Mouse (Mus musculus) forebrain, embryonic 13.5 days (tissue): ENCODE data around the gene Gal3st2b. TPM values are rescaled to one million over a fixed set of nuclear protein-coding genes. Genes with fewer than 3 reads are reported as not detected.
"Not testable (repeated sequence)": the region's sequence is repeated elsewhere in the genome, so short reads cannot be mapped to it uniquely, and the experiment has no call there.

Experiments
- ATAC-seq: fragments of 200-750 bp; cut with Nextera tagmentation; 2 replicates; pipeline ENCODE4 v1.8.0; 2017
- H3K27ac ChIP-seq: fragments of 300-500 bp; sonication (generic); 2 replicates; pipeline ENCODE4 v1.5.1; 2015; ENCODE audit warnings: inconsistent platforms, mild to moderate bottlenecking, moderate library complexity
- H3K27me3 ChIP-seq: fragments of 300-500 bp; sonication (generic); 2 replicates; pipeline ENCODE4 v1.6.1; 2015; ENCODE audit warnings: mild to moderate bottlenecking, inconsistent platforms
- H3K36me3 ChIP-seq: fragments of 300-500 bp; sonication (generic); 2 replicates; pipeline ENCODE4 v1.6.1; 2015; ENCODE audit warnings: mild to moderate bottlenecking, inconsistent platforms; ENCODE audit not compliant: poor library complexity, severe bottlenecking
- H3K4me1 ChIP-seq: fragments of 300-500 bp; sonication (generic); 2 replicates; pipeline ENCODE4 v1.6.1; 2015; ENCODE audit warnings: inconsistent platforms
- H3K4me2 ChIP-seq: fragments of 300-500 bp; sonication (generic); 2 replicates; pipeline ENCODE4 v1.6.1; 2015; ENCODE audit warnings: inconsistent platforms, mild to moderate bottlenecking, moderate library complexity
- H3K4me3 ChIP-seq: fragments of 300-500 bp; sonication (generic); 2 replicates; pipeline ENCODE4 v1.5.1; 2015; ENCODE audit warnings: mild to moderate bottlenecking, inconsistent platforms
- H3K9ac ChIP-seq: fragments of 300-500 bp; sonication (generic); 2 replicates; pipeline ENCODE4 v1.6.1; 2015; ENCODE audit warnings: mild to moderate bottlenecking, inconsistent platforms
- H3K9me3 ChIP-seq: fragments of 300-500 bp; sonication (generic); replicated peaks from 2 replicates; pipeline ENCODE4 v1.6.1; 2016; ENCODE audit warnings: inconsistent platforms
- WGBS: fragments of 180-500 bp; shearing (Covaris S2); methylation state at CpG from one replicate; pipeline ENCODE4 v1.1.7; 2015; 5-methylcytosine and 5-hydroxymethylcytosine counted together
- polyA plus RNA-seq: library from polyadenylated mRNA; unstranded; fragments of >200 nt; fragmentation: Nextera tagmentation; extraction: Ambion mirVana; gene quantifications from 2 replicates; pipeline ENCODE4 v1.2.1, GENCODE M21; 2015

Gene Gal3st2b
- polyA plus RNA-seq: 0.06 TPM in 1 of 2 replicates, not detected in the other

GRCm38 (mm10) chr1:93918011-93918410 is at the start of gene Gal3st2b:
Gene Gal3st2b (plus strand): TSS chr1:93918311.
- H3K4me1 ChIP-seq, ATAC-seq, H3K4me3 ChIP-seq, H3K27ac ChIP-seq, H3K36me3 ChIP-seq, H3K9me3 ChIP-seq, H3K9ac ChIP-seq, H3K27me3 ChIP-seq, H3K4me2 ChIP-seq: not testable (repeated sequence)
- 88% methylated on average over 2 of the region's 2 CpGs for WGBS

GRCm38 (mm10) chr1:93871594-93872105 is 46.5 kb upstream of the Gal3st2b start:
- ATAC-seq, H3K9ac ChIP-seq, H3K4me1 ChIP-seq, H3K36me3 ChIP-seq, H3K27me3 ChIP-seq, H3K27ac ChIP-seq, H3K4me2 ChIP-seq, H3K4me3 ChIP-seq, H3K9me3 ChIP-seq: not testable (repeated sequence)
- 80% methylated on average over 1 of the region's 1 CpGs for WGBS

- H3K9me3 ChIP-seq, ATAC-seq, H3K4me1 ChIP-seq, H3K4me2 ChIP-seq, H3K4me3 ChIP-seq, H3K36me3 ChIP-seq, H3K27me3 ChIP-seq, H3K9ac ChIP-seq, H3K27ac ChIP-seq: not testable (repeated sequence)
- WGBS: 96% methylated on average over 18 of the region's 22 CpGs
Observed at GRCm38 (mm10) chr1:93874405-93874804, 43.7 kb upstream of the Gal3st2b start.

GRCm38 (mm10) chr1:93881778-93882177 is 36.3 kb upstream of the Gal3st2b start:
- H3K9me3 ChIP-seq, H3K27me3 ChIP-seq, H3K36me3 ChIP-seq, H3K4me2 ChIP-seq, H3K4me1 ChIP-seq, H3K27ac ChIP-seq, H3K4me3 ChIP-seq, H3K9ac ChIP-seq: not testable (repeated sequence)
- no CpG with 5 or more reads among the region's 11 CpGs for WGBS
- 0 out of 2 replicates have a peak, but pooled peaks have one; percentile 48 for ATAC-seq

GRCm38 (mm10) chr1:93890936-93891335 is 27.2 kb upstream of the Gal3st2b start:
- not testable (repeated sequence) for H3K4me2 ChIP-seq, ATAC-seq, H3K9ac ChIP-seq, H3K4me3 ChIP-seq, H3K27me3 ChIP-seq, H3K9me3 ChIP-seq, H3K27ac ChIP-seq, H3K4me1 ChIP-seq, H3K36me3 ChIP-seq
- 47% methylated on average over 1 of the region's 1 CpGs for WGBS

GRCm38 (mm10) chr1:93897395-93897794 is 20.7 kb upstream of the Gal3st2b start:
- H3K4me1 ChIP-seq, H3K27ac ChIP-seq, H3K27me3 ChIP-seq, H3K9ac ChIP-seq, H3K4me3 ChIP-seq, H3K4me2 ChIP-seq, H3K36me3 ChIP-seq, H3K9me3 ChIP-seq, ATAC-seq: not testable (repeated sequence)
- no CpG with 5 or more reads among the region's 1 CpGs for WGBS

- not testable (repeated sequence) for H3K4me3 ChIP-seq, H3K9ac ChIP-seq, H3K9me3 ChIP-seq, H3K27ac ChIP-seq, H3K4me2 ChIP-seq, H3K27me3 ChIP-seq, H3K4me1 ChIP-seq, ATAC-seq, H3K36me3 ChIP-seq
- 82% methylated on average over 5 of the region's 5 CpGs for WGBS
Observed at GRCm38 (mm10) chr1:93901291-93901690, 16.8 kb upstream of the Gal3st2b start.

GRCm38 (mm10) chr1:93906690-93907089 is 11.4 kb upstream of the Gal3st2b start:
- not testable (repeated sequence) for H3K9ac ChIP-seq, H3K36me3 ChIP-seq, H3K4me1 ChIP-seq, H3K27me3 ChIP-seq, H3K9me3 ChIP-seq, H3K4me3 ChIP-seq, ATAC-seq, H3K4me2 ChIP-seq, H3K27ac ChIP-seq
- 90% methylated on average over 2 of the region's 5 CpGs for WGBS

GRCm38 (mm10) chr1:93908977-93909586 is 9.0 kb upstream of the Gal3st2b start:
- no CpG with 5 or more reads among the region's 11 CpGs for WGBS
- not testable (repeated sequence) for H3K9ac ChIP-seq, H3K4me1 ChIP-seq, H3K9me3 ChIP-seq, H3K27ac ChIP-seq, H3K36me3 ChIP-seq, H3K27me3 ChIP-seq, H3K4me3 ChIP-seq, H3K4me2 ChIP-seq
- 0 out of 2 replicates have a peak, but pooled peaks have one; percentile 36 for ATAC-seq

- H3K27ac ChIP-seq, H3K27me3 ChIP-seq, H3K4me2 ChIP-seq, H3K9ac ChIP-seq, H3K9me3 ChIP-seq, H3K4me1 ChIP-seq, H3K4me3 ChIP-seq, H3K36me3 ChIP-seq: not testable (repeated sequence)
- no CpG with 5 or more reads among the region's 2 CpGs for WGBS
- ATAC-seq: 0 out of 2 replicates have a peak, but pooled peaks have one; percentile 68
Observed at GRCm38 (mm10) chr1:93911877-93912276, 6.2 kb upstream of the Gal3st2b start.

- not testable (repeated sequence) for H3K9ac ChIP-seq, H3K4me2 ChIP-seq, ATAC-seq, H3K27ac ChIP-seq, H3K9me3 ChIP-seq, H3K36me3 ChIP-seq, H3K4me1 ChIP-seq, H3K27me3 ChIP-seq, H3K4me3 ChIP-seq
- 88% methylated on average over 3 of the region's 3 CpGs for WGBS
Observed at GRCm38 (mm10) chr1:93917160-93917559, 951 bp upstream of the Gal3st2b start.

GRCm38 (mm10) chr1:93918775-93919174 is 664 bp downstream of the Gal3st2b start:
- H3K27me3 ChIP-seq, H3K9ac ChIP-seq, H3K4me3 ChIP-seq, H3K27ac ChIP-seq, H3K4me1 ChIP-seq, H3K9me3 ChIP-seq, H3K36me3 ChIP-seq, ATAC-seq, H3K4me2 ChIP-seq: not testable (repeated sequence)
- WGBS: 63% methylated on average over 1 of the region's 1 CpGs

- H3K4me1 ChIP-seq, H3K27me3 ChIP-seq, H3K9me3 ChIP-seq, H3K36me3 ChIP-seq, H3K4me3 ChIP-seq, H3K4me2 ChIP-seq, ATAC-seq, H3K27ac ChIP-seq, H3K9ac ChIP-seq: not testable (repeated sequence)
- WGBS: 79% methylated on average over 3 of the region's 3 CpGs
Observed at GRCm38 (mm10) chr1:93919321-93919720, 1.2 kb downstream of the Gal3st2b start.
